Mouse (Mus musculus): ENCODE data around the gene Fry. TPM values are rescaled to one million over a fixed set of nuclear protein-coding genes. Genes with fewer than 3 reads are reported as not detected.

The Fry gene
- total and polyA plus RNA-seq, 3 experiments = 1.9 to 2.3 TPM; not detected in 1

GRCm38 (mm10) chr5:150118455-150119241 is at the start of gene Fry (continued):
- TF ChIP-seq E2F4 (IDR thresholded peaks at IDR 0.05; ENCODE audit: borderline replicate concordance, low read depth, low read length) (no peak; the same call in 1 of the 2 replicates), RCOR1 (IDR thresholded peaks at IDR 0.05; ENCODE audit: low read depth, low read length) (0 out of 2 replicates have a peak, but pooled peaks have one; percentile 6), TAL1 (IDR thresholded peaks at IDR 0.05; ENCODE audit: low read length) (no peak)

- H3K27me3 ChIP-seq (ENCODE audit: control insufficient read depth in 1 of 2, insufficient read depth in 2 of 2, low read length in 2 of 2) = no peaks in the 10 kb centered on the region
- H3K27ac ChIP-seq (ENCODE audit: control insufficient read depth, low read depth, low read length) = no peak overlapping the region
- no peaks in the 10 kb centered on the region for H3K4me1 ChIP-seq (ENCODE audit: control insufficient read depth in 1 of 2, insufficient read depth in 2 of 2, low read length in 2 of 2)
- no peak overlapping the region for H3K4me3 ChIP-seq (ENCODE audit: control insufficient read depth in 1 of 2, insufficient read depth in 1 of 2, low read depth in 2 of 2, low read length in 2 of 2)
- H3K9me3 ChIP-seq (replicated peaks; ENCODE audit: insufficient read depth, low read length) = no peaks in the 10 kb centered on the region
- H3K79me2 ChIP-seq (ENCODE audit: control insufficient read depth, insufficient read depth, low read length, poor library complexity) = no peaks in the 10 kb centered on the region
- H3K36me3 ChIP-seq (ENCODE audit: control insufficient read depth in 1 of 2, insufficient read depth in 2 of 2, low read length in 2 of 2) = no peaks in the 10 kb centered on the region
- TF ChIP-seq POLR2AphosphoS5 (IDR thresholded peaks at IDR 0.05; ENCODE audit: borderline replicate concordance, low read depth, low read length) = no peak
- TF ChIP-seq TAL1 (IDR thresholded peaks at IDR 0.05; ENCODE audit: low read length) = no peak
- TF ChIP-seq E2F4 (IDR thresholded peaks at IDR 0.05; ENCODE audit: borderline replicate concordance, low read depth, low read length) = no peak
- no peak for TF ChIP-seq ETS1 (IDR thresholded peaks at IDR 0.05; ENCODE audit: low read depth, low read length)
- no peak for TF ChIP-seq MAFK (IDR thresholded peaks at IDR 0.05; ENCODE audit: borderline replicate concordance, low read depth, low read length)
- TF ChIP-seq ZKSCAN1 (IDR thresholded peaks at IDR 0.05; ENCODE audit: low read depth, low read length) = no peak
- TF ChIP-seq GABPA (IDR thresholded peaks at IDR 0.05; ENCODE audit: low read depth, low read length) = no peak
- TF ChIP-seq ZMIZ1 (IDR thresholded peaks at IDR 0.05; ENCODE audit: low read depth, low read length) = no peak
- TF ChIP-seq GATA1 (IDR thresholded peaks at IDR 0.05; ENCODE audit: low read depth, low read length) = no peak
- no peak for TF ChIP-seq CHD2 (IDR thresholded peaks at IDR 0.05; ENCODE audit: low read length)
- no peak for TF ChIP-seq MYB (IDR thresholded peaks at IDR 0.05; ENCODE audit: low read depth, low read length)
- no peak for TF ChIP-seq BHLHE40 (IDR thresholded peaks at IDR 0.05; ENCODE audit: borderline replicate concordance, low read depth, low read length)
- TF ChIP-seq TCF12 (IDR thresholded peaks at IDR 0.05; ENCODE audit: low read depth, low read length) = no peak
- no peak for TF ChIP-seq SMC3 (IDR thresholded peaks at IDR 0.05; ENCODE audit: low read depth, low read length)
- no peak for TF ChIP-seq HCFC1 (IDR thresholded peaks at IDR 0.05; ENCODE audit: low read depth, low read length)
- TF ChIP-seq MXI1 (IDR thresholded peaks at IDR 0.05; ENCODE audit: low read depth, low read length) = no peak
- no peak for TF ChIP-seq RAD21 (IDR thresholded peaks at IDR 0.05; ENCODE audit: low read depth, low read length)
- no peak for DNase-seq (ENCODE audit: low read depth, low spot score)
- H3K9ac ChIP-seq (ENCODE audit: control insufficient read depth, low read depth, low read length, poor library complexity, severe bottlenecking) = no peak overlapping the region
Observed at GRCm38 (mm10) chr5:150070086-150070485, 48.4 kb upstream of the Fry start.
